Mouse (Mus musculus) stomach, postnatal 0 days (tissue): ENCODE measurements around the gene Rpl35.

Source experiments
- CTCF ChIP-seq: IDR thresholded peaks from 2 replicates; pipeline ENCODE4 v1.5.1; 2016; ENCODE audit warnings: antibody characterized with exemption, low read depth, mild to moderate bottlenecking, moderate library complexity
- EP300 ChIP-seq: optimal IDR thresholded peaks from 2 replicates; pipeline ENCODE3; 2016; ENCODE audit warnings: antibody characterized with exemption

GRCm38 (mm10) chr2:38992004-38992403 is 13.4 kb downstream of the Rpl35 start:
- TF ChIP-seq CTCF (no peak), EP300 (no peak)
